Mouse (Mus musculus) CD4-positive, CD25-positive, alpha-beta regulatory T cell (primary cell): Measurements from ENCODE around the gene Tgfb1i1. TPM values are rescaled to one million over a fixed set of nuclear protein-coding genes. Genes with fewer than 3 reads are reported as not detected.

Source experiments
- polyA plus RNA-seq: library from polyadenylated mRNA; unstranded; fragments of 100-300 nt; shearing (Covaris generic); gene quantifications from one replicate; pipeline ENCODE4 v1.2.1, GENCODE M21; 2017

The Tgfb1i1 gene
- 1.6 TPM for polyA plus RNA-seq

GRCm38 (mm10) chr7:128246496-128247391, at the start of gene Tgfb1i1:
Gene Tgfb1i1, plus strand, starts transcription at chr7:128246812.

GRCm38 (mm10) chr7:128206152-128206551, 40.5 kb upstream of the Tgfb1i1 start, which contains the start of gene Cox6a2:
Gene Cox6a2, minus strand, starts transcription at chr7:128206387.

GRCm38 (mm10) chr7:128236856-128237592, 9.6 kb upstream of the Tgfb1i1 start, which contains the start of gene Armc5:
Gene Armc5, plus strand, starts transcription at chr7:128237342.

GRCm38 (mm10) chr7:128237927-128238778, 8.5 kb upstream of the Tgfb1i1 start, which contains the start of gene 9130023H24Rik:
Gene 9130023H24Rik, minus strand, starts transcription at chr7:128238031.

GRCm38 (mm10) chr7:128265411-128265810, 18.8 kb downstream of the Tgfb1i1 start, which contains the start of gene Slc5a2:
Gene Slc5a2, plus strand, starts transcription at chr7:128265657.

GRCm38 (mm10) chr7:128297617-128298480, 51.2 kb downstream of the Tgfb1i1 start, which contains the start of gene BC017158:
Gene BC017158, minus strand, starts transcription at chr7:128298170.

Other genes starting within 250 kb of the Tgfb1i1 start
- not detected for gene Trim72, start 242.9 kb upstream of the Tgfb1i1 start, polyA plus RNA-seq
- 0.92 TPM for gene Itgam, start 184.2 kb upstream of the Tgfb1i1 start, polyA plus RNA-seq
- gene Gm49368, start 184.1 kb upstream of the Tgfb1i1 start, polyA plus RNA-seq: not detected
- gene Itgax, start 117.3 kb upstream of the Tgfb1i1 start, polyA plus RNA-seq: 0.56 TPM
- gene Itgad, start 92.4 kb upstream of the Tgfb1i1 start, polyA plus RNA-seq: 1.5 TPM
- gene Cox6a2, start 40.4 kb upstream of the Tgfb1i1 start, polyA plus RNA-seq: not detected
- gene Armc5, start 9.5 kb upstream of the Tgfb1i1 start, polyA plus RNA-seq: 23.1 TPM
- 2.6 TPM for gene 9130023H24Rik, start 8.8 kb upstream of the Tgfb1i1 start, polyA plus RNA-seq
- 0.48 TPM for gene Slc5a2, start 18.8 kb downstream of the Tgfb1i1 start, polyA plus RNA-seq
- gene BC017158, start 51.4 kb downstream of the Tgfb1i1 start, polyA plus RNA-seq: 35.8 TPM
- gene Rgs10, start 171.9 kb downstream of the Tgfb1i1 start, polyA plus RNA-seq: 432 TPM
- 45.9 TPM for gene Tial1, start 214.9 kb downstream of the Tgfb1i1 start, polyA plus RNA-seq